Mouse (Mus musculus) frontal cortex, adult (tissue): Measurements from ENCODE around the gene Bzw2.

ENCODE experiments used
- ATAC-seq: cut with Nextera tagmentation; 2 replicates; pipeline ENCODE4 v1.9.2; 2017; ENCODE audit warnings: mild to moderate bottlenecking, moderate library complexity, mixed read lengths; ENCODE audit not compliant: low TSS enrichment

Bzw2 gene

DNA sequence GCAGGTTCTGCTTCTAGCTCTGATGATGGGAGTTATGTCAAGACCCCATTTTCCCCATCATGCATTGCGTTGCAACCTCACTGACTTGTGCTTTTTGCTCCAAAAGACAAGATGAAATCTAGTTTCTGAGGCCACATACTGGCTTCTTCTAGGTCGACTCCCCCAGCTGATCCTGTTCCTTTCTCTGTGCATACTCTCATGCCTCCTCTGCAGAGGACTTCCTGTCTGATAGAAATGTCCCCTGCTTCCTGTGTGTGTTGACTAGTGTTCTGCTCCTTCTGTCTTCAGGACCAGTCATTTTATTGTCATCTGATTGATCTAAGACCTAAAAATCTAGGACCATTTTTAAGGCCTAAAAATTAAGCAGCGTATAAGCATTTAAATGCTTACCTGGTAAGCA lies 22.5 kb downstream of the Bzw2 start:
- ATAC-seq, result no peak

GRCm38 (mm10) chr12:36134111-36134510 lies 23.8 kb downstream of the Bzw2 start:
- ATAC-seq, result no peak

GRCm38 (mm10) chr12:36133547-36133946 lies 24.3 kb downstream of the Bzw2 start:
- no peak for ATAC-seq

DNA sequence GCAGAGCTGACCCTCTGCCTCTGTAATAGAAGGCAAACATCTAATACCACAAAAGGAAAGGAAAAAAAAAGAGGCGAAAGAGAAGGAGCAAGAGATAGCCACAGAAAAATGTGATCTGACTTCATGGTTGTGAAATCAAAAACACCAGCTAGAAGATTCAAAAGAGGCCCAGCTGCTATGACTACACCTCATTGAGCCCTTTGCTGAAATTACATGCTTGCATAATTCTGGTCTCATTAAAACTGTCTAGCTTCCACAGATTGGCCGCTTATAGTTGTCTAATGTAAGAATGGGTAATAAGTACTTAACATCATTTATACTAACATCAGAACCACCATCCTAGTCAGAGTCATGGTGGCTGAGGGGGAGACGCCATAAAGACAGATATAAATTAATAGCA lies 25.2 kb downstream of the Bzw2 start:
- no peak for ATAC-seq

DNA sequence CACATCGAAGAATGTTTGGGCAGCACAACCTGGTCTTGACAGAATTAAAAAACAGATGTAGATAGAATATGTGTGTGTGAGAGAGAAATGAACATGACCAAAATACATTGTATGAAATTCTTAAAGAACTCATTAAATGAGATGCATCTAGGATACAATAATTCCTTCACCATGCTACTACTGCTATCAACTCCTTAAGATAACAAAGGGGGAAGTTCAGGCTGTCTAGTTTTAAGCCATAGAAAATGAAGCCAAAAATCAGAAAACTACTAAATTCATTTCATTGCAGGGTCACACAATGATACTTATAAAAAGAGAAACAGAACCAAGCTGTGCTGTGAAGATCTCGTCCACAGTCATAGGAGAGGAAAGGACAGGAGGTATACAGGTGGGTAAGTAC lies 25.6 kb downstream of the Bzw2 start:
- ATAC-seq, result no peak

GRCm38 (mm10) chr12:36129826-36130225 lies 28.1 kb downstream of the Bzw2 start:
- ATAC-seq, result no peak

GRCm38 (mm10) chr12:36126049-36126448 lies 31.8 kb downstream of the Bzw2 start:
- no peak for ATAC-seq

GRCm38 (mm10) chr12:36119244-36119643 lies 38.6 kb downstream of the Bzw2 start:
- no peak for ATAC-seq

DNA sequence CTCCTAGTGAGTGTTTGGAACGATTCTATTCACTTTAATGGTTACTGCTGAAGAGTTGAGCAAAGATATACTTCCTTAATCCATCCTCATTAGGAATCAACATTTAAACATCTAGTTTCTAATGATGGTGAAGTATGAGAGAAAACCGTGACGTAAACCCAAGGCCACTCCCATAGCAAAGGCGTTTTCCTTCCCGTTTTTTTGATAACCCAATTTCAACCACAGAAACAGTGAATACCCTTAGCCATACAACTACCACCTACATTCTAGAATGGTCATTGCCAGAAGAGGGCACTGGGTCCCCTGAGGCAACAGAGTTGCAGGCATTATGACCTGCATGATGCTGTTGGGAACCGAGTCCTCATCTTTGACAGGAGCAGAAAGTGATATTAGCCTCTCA lies 40.7 kb downstream of the Bzw2 start:
- ATAC-seq, result no peak

DNA sequence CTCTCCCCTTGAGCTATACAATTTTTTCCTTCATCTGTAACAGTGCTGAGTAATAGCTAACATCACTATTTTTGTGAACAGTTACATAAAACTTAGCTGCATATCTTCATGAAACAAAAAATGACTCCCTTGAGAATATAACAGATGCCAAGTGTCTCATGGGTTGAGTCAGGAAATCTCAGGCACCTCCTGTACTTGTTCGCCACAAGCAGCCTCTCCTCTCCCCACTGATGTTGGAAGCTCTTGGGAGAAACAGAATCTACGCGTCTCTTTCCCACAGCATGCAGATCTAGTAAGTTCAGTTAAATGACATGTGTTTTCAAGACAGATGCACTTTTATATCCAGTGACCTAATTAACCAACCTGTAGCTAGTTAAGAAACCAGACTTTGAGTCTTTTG lies 45.8 kb downstream of the Bzw2 start:
- ATAC-seq, result peak; percentile 92

DNA sequence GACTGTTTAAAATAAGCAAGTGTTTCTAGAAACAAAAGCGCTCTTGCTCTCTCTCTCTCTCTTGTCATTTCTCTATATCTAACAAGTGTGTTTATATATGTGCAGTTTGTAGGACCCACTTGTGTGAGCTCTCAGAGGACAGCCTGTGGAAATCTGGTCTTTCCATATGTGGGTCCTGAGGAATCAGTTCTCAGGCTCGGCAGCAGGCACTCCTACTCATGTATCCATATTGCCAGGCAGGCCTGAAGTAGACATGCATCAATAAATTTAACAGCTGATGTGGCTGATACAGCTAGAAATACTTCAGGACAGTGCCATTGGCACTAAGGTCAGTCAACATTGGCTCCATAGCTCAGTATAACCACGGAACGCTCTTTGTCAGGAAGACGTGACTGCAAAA lies 46.8 kb downstream of the Bzw2 start:
- ATAC-seq, result no peak

GRCm38 (mm10) chr12:36110457-36110856 lies 47.4 kb downstream of the Bzw2 start:
- peak; percentile 69 for ATAC-seq

DNA sequence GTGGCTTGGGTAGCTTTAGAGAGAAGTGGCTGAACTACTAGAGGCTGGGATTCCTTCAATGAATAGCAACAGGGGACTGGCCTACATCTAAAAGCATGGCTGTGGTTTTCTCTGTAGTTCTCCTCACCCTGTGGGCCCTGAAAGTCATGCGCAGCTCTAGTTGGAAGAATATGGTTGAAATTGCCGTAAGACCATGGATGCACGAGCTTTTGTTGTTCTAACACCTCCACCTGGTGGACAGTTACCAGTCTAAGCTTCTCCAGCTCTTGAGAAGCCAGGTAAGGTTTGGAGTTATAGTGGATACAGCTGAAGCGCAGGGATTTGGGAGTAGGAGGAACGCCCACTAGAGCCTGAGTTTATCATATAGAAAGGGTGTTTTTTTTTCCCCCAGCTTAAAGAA lies 49.4 kb downstream of the Bzw2 start:
- ATAC-seq, result peak; percentile 24; the same call in 1 of the 2 replicates

DNA sequence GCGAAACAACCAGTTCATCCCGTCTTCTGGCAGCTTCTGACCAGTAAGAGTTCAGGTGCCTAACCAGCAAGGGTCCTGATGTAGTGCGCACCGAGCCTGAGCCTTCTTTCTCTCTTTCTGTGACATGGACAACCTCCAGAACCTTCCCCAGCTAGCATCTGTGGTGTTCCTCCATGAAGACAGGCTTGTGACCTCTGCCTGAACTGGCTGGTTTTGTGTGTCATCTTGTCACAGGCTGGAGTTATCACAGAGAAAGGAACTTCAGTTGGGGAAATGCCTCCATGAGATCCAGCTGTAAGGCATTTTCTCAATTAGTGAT lies 54.3 kb downstream of the Bzw2 start:
- peak; percentile 50; the same call in 1 of the 2 replicates for ATAC-seq

DNA sequence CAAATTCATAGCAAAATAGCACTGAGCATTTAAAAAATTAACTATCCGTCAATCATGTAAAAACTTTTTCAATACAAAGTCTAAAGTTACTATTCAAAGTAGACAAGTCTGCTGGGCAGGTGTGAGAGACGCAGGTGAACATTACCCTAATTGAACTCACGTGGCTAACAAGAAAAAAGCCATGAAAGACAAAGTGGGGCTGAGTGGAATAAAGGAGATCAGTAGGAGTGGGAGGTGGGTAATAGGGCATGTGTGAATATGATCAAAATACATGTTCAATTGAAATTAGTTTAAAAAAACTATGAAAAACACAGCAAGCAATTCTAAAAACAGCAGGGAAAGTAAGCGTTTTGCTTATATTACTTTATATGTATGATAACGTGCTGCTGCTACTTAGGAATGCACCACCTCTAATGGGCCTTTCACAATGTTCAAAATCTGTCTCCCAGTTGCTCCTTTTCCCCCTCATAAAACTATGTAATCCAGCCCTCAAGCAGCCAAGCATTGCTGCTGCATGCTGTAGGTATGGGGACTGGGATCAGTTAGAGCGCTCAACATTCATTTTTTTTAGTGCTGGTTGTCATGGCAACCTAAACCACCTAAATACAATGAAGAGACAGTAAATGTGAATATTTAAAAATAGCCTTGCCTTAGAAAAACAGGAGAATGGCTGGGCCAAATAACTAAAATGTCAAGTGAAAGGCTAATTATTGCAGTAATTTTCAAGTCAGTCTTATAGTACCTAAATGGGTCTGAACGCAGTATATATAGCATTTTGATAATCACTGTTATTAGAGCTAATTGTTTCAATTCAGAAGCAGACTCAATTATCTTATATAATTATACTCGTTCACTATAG lies 54.9 kb downstream of the Bzw2 start:
- ATAC-seq, result peak; percentile 97

DNA sequence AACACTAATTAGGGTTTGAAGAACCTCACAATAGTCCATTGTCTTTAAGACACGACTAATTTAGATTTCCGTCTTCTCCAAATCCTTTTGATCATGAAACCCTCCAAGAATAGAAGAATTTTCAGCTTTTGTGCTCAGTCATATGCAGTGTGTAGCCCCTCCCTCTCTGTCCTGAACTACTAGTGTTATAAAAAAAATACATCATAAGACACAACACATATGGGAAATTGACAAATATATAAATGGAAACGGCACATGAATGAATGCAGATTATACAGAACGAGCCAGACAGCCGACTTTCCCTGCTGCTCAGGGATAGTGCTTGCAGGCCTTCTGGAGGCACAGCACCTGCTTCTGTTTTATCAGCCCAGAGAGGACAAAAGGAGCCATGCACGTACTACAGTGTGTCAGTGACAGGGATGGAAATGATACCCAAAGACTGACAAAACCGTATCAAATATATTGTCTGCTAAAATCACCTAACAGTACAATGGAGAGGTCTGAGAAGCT lies 62.5 kb downstream of the Bzw2 start:
- no peak for ATAC-seq

- ATAC-seq, result peak; percentile 87
These were observed 64.7 kb downstream of the Bzw2 start for GRCm38 (mm10) chr12:36093081-36093670.

GRCm38 (mm10) chr12:36091964-36092363 lies 65.9 kb downstream of the Bzw2 start:
- ATAC-seq, result peak; percentile 28

DNA sequence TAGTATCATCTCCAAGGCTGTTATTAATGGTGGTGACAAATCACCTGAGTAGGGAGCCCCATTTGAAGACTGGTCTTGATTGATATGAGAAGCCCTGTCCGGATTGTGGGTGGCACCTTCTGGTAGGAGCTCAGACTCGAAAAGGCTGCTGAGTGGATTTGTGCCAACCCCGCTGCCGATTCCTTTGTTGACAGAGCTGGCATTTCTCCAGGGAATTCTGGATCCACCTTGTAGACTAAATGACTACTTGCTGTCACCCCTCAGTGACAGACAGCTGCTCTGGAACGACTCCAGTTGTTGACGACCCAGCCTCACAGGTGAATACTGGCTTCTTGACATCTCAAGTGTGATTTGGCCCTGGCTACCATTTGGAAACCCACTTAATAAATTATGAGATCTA lies 68.7 kb downstream of the Bzw2 start:
- ATAC-seq, result no peak

GRCm38 (mm10) chr12:36088804-36089203 lies 69.1 kb downstream of the Bzw2 start:
- ATAC-seq, result no peak

DNA sequence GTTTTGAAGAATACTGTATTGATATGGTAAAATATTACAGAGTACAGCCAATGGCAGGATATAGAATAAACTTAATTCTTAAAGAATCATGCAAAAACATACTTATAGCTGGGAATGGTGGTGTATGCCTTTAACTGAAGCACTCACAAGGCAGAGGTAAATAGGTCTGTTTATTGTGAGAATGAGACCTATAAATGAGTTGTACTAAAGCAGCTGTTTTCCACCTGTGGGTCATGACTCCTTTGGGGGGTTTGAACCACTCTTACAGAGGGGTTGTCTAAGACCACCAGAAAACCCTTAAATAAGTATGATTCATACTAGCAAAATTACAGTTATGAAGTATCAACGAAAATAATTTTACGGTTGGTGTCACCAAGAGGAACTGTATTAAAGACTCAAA lies 72.5 kb downstream of the Bzw2 start:
- no peak for ATAC-seq

DNA sequence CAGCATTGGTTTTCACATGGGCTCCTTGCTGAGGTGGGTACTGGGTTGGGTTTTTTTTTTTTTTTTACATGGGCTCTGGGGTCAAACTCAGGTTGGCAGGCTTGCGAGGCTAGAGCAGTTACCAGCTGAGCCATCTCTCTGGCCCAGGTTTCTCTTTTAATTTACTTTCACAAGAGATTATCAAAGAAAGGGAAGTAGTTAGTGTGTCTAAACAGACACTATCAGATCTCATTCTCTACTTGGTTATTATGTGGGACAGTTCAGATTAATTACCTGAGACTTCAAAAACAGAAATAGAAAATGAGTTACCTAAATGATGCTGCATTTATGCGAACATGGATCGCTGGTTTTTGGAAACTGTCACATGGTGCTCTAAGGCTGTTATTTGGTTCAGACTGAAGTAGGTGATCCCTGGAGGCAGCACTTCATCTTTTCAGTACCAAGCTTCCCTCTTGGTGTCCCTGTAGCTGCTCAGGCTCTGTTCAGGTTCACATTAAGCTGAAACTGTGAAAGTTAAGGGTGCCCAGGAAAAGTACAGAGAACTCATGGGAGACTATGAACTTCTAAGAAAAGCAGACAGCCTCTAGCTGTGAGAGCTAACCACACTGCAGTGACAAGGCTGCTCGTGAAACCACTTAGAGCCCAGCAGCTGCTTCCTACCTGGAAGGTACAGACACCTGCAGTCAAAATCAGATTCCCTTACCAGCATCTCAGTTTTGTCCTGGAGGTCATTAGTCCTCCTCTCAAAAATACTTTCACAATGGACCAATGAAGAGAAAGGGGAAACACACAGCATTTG lies 79.6 kb downstream of the Bzw2 start:
- no peak for ATAC-seq

- ATAC-seq, result no peak
These were observed 85.0 kb downstream of the Bzw2 start for GRCm38 (mm10) chr12:36072860-36073259.
